Mouse (Mus musculus): ENCODE data around the gene Lce1b. TPM values are rescaled to one million over a fixed set of nuclear protein-coding genes. Genes with fewer than 3 reads are reported as not detected.

The Lce1b gene
- polyA plus RNA-seq, 1 experiment from 2014 or later = not detected

- H3K4me1 ChIP-seq = no peaks in the 10 kb centered on the region
- H3K36me3 ChIP-seq = no peaks in the 10 kb centered on the region
- H3K27me3 ChIP-seq (ENCODE audit: low read depth, poor library complexity, severe bottlenecking) = no peaks in the 10 kb centered on the region
- no peak within 1 kb of the TSS for H3K4me3 ChIP-seq
- no peaks in the 10 kb centered on the region for H3K9me3 ChIP-seq (replicated peaks)
- no peak for DNase-seq (ENCODE audit: low spot score)
- H3K27ac ChIP-seq (replicated peaks) = no peak within 1 kb of the TSS
Observed at GRCm38 (mm10) chr3:92607392-92607791, 49.3 kb downstream of the Lce1b start, which contains the start of gene 2210017I01Rik. Gene 2210017I01Rik (minus strand): TSS chr3:92607492.

Other genes starting within 250 kb of the Lce1b start
- not detected in 2 replicates for gene Sprr2i, start 248.9 kb downstream of the Lce1b start, polyA plus RNA-seq (2016; fragmentation: Nextera tagmentation; extraction: Ambion mirVana)
- gene Sprr2j-ps, start 238.8 kb downstream of the Lce1b start, polyA plus RNA-seq (2016; fragmentation: Nextera tagmentation; extraction: Ambion mirVana) = not detected in 2 replicates
- 9.1 and 11.4 TPM in 2 replicates for gene Gm9774, start 227.5 kb downstream of the Lce1b start, polyA plus RNA-seq (2016; fragmentation: Nextera tagmentation; extraction: Ambion mirVana)
- gene Sprr2k, start 224.3 kb downstream of the Lce1b start, polyA plus RNA-seq (2016; fragmentation: Nextera tagmentation; extraction: Ambion mirVana) = not detected in 2 replicates
- gene Sprr1b, start 218.1 kb downstream of the Lce1b start, polyA plus RNA-seq (2016; fragmentation: Nextera tagmentation; extraction: Ambion mirVana) = not detected in 2 replicates
- gene Sprr3, start 198.2 kb downstream of the Lce1b start, polyA plus RNA-seq (2016; fragmentation: Nextera tagmentation; extraction: Ambion mirVana) = not detected in 2 replicates
- not detected in 2 replicates for gene Sprr1a, start 171.0 kb downstream of the Lce1b start, polyA plus RNA-seq (2016; fragmentation: Nextera tagmentation; extraction: Ambion mirVana)
- gene Sprr4, start 156.4 kb downstream of the Lce1b start, polyA plus RNA-seq (2016; fragmentation: Nextera tagmentation; extraction: Ambion mirVana) = not detected in 2 replicates
- gene 2310046K23Rik, start 122.4 kb downstream of the Lce1b start, polyA plus RNA-seq (2016; fragmentation: Nextera tagmentation; extraction: Ambion mirVana) = not detected in 2 replicates
- 0.11 TPM in 1 of 2 replicates, not detected in the other for gene Ivl, start 83.2 kb downstream of the Lce1b start, polyA plus RNA-seq (2016; fragmentation: Nextera tagmentation; extraction: Ambion mirVana)
- not detected in 2 replicates for gene Smcp, start 67.9 kb downstream of the Lce1b start, polyA plus RNA-seq (2016; fragmentation: Nextera tagmentation; extraction: Ambion mirVana)
- not detected in 2 replicates for gene 2210017I01Rik, start 49.4 kb downstream of the Lce1b start, polyA plus RNA-seq (2016; fragmentation: Nextera tagmentation; extraction: Ambion mirVana)
- gene Lce6a, start 35.3 kb downstream of the Lce1b start, polyA plus RNA-seq (2016; fragmentation: Nextera tagmentation; extraction: Ambion mirVana) = not detected in 2 replicates
- not detected in 2 replicates for gene Lce1a1, start 8.6 kb downstream of the Lce1b start, polyA plus RNA-seq (2016; fragmentation: Nextera tagmentation; extraction: Ambion mirVana)
- not detected in 2 replicates for gene Lce1a2, start 13.4 kb upstream of the Lce1b start, polyA plus RNA-seq (2016; fragmentation: Nextera tagmentation; extraction: Ambion mirVana)
- gene Lce1c, start 22.3 kb upstream of the Lce1b start, polyA plus RNA-seq (2016; fragmentation: Nextera tagmentation; extraction: Ambion mirVana) = not detected in 2 replicates
- gene Lce1d, start 30.3 kb upstream of the Lce1b start, polyA plus RNA-seq (2016; fragmentation: Nextera tagmentation; extraction: Ambion mirVana) = not detected in 2 replicates
- not detected in 2 replicates for gene Lce1e, start 52.1 kb upstream of the Lce1b start, polyA plus RNA-seq (2016; fragmentation: Nextera tagmentation; extraction: Ambion mirVana)
- not detected in 2 replicates for gene Lce1f, start 63.4 kb upstream of the Lce1b start, polyA plus RNA-seq (2016; fragmentation: Nextera tagmentation; extraction: Ambion mirVana)
- not detected in 2 replicates for gene Gm38119, start 82.2 kb upstream of the Lce1b start, polyA plus RNA-seq (2016; fragmentation: Nextera tagmentation; extraction: Ambion mirVana)
- not detected in 2 replicates for gene Lce1g, start 95.4 kb upstream of the Lce1b start, polyA plus RNA-seq (2016; fragmentation: Nextera tagmentation; extraction: Ambion mirVana)
- gene Lce1h, start 108.1 kb upstream of the Lce1b start, polyA plus RNA-seq (2016; fragmentation: Nextera tagmentation; extraction: Ambion mirVana) = not detected in 2 replicates
- not detected in 2 replicates for gene Lce1i, start 122.0 kb upstream of the Lce1b start, polyA plus RNA-seq (2016; fragmentation: Nextera tagmentation; extraction: Ambion mirVana)
- gene Lce1j, start 133.6 kb upstream of the Lce1b start, polyA plus RNA-seq (2016; fragmentation: Nextera tagmentation; extraction: Ambion mirVana) = not detected in 2 replicates
- gene Lce1k, start 151.0 kb upstream of the Lce1b start, polyA plus RNA-seq (2016; fragmentation: Nextera tagmentation; extraction: Ambion mirVana) = not detected in 2 replicates
- gene Kprp, start 170.3 kb upstream of the Lce1b start, polyA plus RNA-seq (2016; fragmentation: Nextera tagmentation; extraction: Ambion mirVana) = not detected in 2 replicates
- gene Lce1l, start 194.4 kb upstream of the Lce1b start, polyA plus RNA-seq (2016; fragmentation: Nextera tagmentation; extraction: Ambion mirVana) = not detected in 2 replicates
- gene 2310050C09Rik, start 213.3 kb upstream of the Lce1b start, polyA plus RNA-seq (2016; fragmentation: Nextera tagmentation; extraction: Ambion mirVana) = not detected in 2 replicates